Comparison of ENCODE assay signal across 16 mouse cellular contexts in the genomic region with DNA sequence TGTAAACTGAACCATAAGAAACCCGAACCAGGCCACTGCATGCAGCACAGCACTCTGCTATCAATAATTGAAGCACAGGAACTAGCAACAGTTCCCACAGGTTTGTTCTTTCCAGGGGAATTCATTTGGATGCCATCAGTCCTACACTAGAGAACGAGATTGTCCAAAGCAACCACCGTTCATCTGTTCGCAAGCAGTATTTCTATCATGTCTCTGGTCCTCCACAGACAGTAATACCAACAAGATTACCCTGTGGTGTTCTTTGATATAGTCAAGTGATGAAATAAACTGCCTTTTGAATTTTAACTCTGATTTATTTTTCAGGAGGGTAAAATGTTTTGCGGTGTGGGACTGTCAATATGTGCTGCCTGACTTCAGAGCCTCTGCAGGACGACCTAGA.
"Had no signal": no experiment of that assay in that cellular context is flagged by ENCODE, and none has a peak within 500 bp of the region (broad histone marks: within the 10 kb centered on the region; RNA-seq: fewer than 3 reads in every experiment).

No protein-coding gene starts in this region.

- H3K4me2 ChIP-seq: lung, embryonic 15.5 days; midbrain, embryonic 13.5 days; midbrain, embryonic 15.5 days; neural tube, embryonic 12.5 days; stomach, embryonic 15.5 days had no signal

- H3K9ac ChIP-seq: lung, embryonic 15.5 days; midbrain, embryonic 13.5 days; midbrain, embryonic 15.5 days; neural tube, embryonic 12.5 days; stomach, embryonic 15.5 days had no signal

- H3K4me3 ChIP-seq: lung, embryonic 15.5 days; megakaryocyte, embryonic 14.5 days; midbrain, embryonic 13.5 days; midbrain, embryonic 15.5 days; neural tube, embryonic 12.5 days; stomach, embryonic 15.5 days had no signal

- H3K4me1 ChIP-seq: lung, embryonic 15.5 days; megakaryocyte, embryonic 14.5 days; stomach, embryonic 15.5 days had no signal

- DNase-seq: lung, adult 2 months; lung, postnatal 14 days; lung, postnatal 36 days; right cerebral cortex, postnatal 14 days; thymus, adult 2 months; thymus, postnatal 25 days; thymus, postnatal 4 days had no signal

- H3K27ac ChIP-seq: lung, embryonic 15.5 days; macrophage; midbrain, embryonic 13.5 days; midbrain, embryonic 15.5 days; neural tube, embryonic 12.5 days; stomach, embryonic 15.5 days; stomach, postnatal 0 days had no signal

- H3K27me3 ChIP-seq: lung, embryonic 15.5 days; midbrain, embryonic 13.5 days; midbrain, embryonic 15.5 days; neural tube, embryonic 12.5 days; stomach, embryonic 15.5 days had no signal

- H3K36me3 ChIP-seq: lung, embryonic 15.5 days; midbrain, embryonic 13.5 days; midbrain, embryonic 15.5 days; neural tube, embryonic 12.5 days; stomach, embryonic 15.5 days had no signal

- H3K9me3 ChIP-seq: lung, embryonic 15.5 days; megakaryocyte, embryonic 14.5 days; midbrain, embryonic 13.5 days; midbrain, embryonic 15.5 days; neural tube, embryonic 12.5 days; stomach, embryonic 15.5 days had no signal

- ATAC-seq: lung, postnatal 0 days; midbrain, embryonic 13.5 days; midbrain, embryonic 15.5 days had no signal
